Mouse (Mus musculus) liver, embryonic 14.5 days (tissue): ENCODE results near the gene Phc2.

ENCODE experiments used
- CTCF ChIP-seq: IDR thresholded peaks from 2 replicates; pipeline ENCODE4 v1.5.1; 2016; ENCODE audit warnings: antibody characterized with exemption, low read depth, control low read depth
- EP300 ChIP-seq: IDR thresholded peaks from 2 replicates; pipeline ENCODE4 v1.6.1; 2016; ENCODE audit warnings: antibody characterized with exemption, low read depth

- TF ChIP-seq EP300 (no peak), CTCF (no peak)
Measured at GRCm38 (mm10) chr4:128743031-128743626, 88.6 kb downstream of the Phc2 start.
